ENCODE assay signal across 19 mouse cellular contexts in the genomic region with DNA sequence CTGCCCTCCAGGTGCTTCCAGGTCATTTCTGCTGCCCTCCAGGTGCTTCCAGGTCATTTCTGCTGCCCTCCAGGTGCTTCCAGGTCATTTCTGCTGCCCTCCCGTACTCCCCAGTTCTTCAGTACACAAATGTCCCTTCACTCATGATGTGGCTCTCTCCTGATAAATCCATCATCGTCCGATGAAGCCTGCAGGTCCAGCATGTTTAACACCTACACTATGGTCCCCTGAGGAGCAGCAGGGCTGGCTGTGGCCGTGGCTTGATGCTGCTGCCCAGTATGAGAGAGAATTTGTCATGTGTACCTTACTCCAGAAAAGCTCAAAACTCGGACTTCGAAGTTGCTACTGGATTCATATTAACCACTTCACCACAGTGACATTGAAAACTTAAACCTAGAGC. TPM values are rescaled to one million over a fixed set of nuclear protein-coding genes. Genes with fewer than 3 reads are reported as not detected.
"Had no signal": no experiment of that assay in that cellular context is flagged by ENCODE, and none has a peak within 500 bp of the region (broad histone marks: within the 10 kb centered on the region; RNA-seq: fewer than 3 reads in every experiment).

No protein-coding gene starts in this region.

- H3K4me1 ChIP-seq: midbrain, embryonic 13.5 days; midbrain, embryonic 15.5 days; neural tube, embryonic 12.5 days had no signal

- H3K36me3 ChIP-seq: lung, embryonic 15.5 days; midbrain, embryonic 13.5 days; midbrain, embryonic 15.5 days; neural tube, embryonic 12.5 days; stomach, embryonic 15.5 days had no signal

- H3K27me3 ChIP-seq: lung, embryonic 15.5 days; midbrain, embryonic 13.5 days; midbrain, embryonic 15.5 days; neural tube, embryonic 12.5 days; stomach, embryonic 15.5 days had no signal

- H3K9me3 ChIP-seq: lung, embryonic 15.5 days; megakaryocyte, embryonic 14.5 days; midbrain, embryonic 13.5 days; midbrain, embryonic 15.5 days; neural tube, embryonic 12.5 days; stomach, embryonic 15.5 days had no signal

- ATAC-seq: lung, postnatal 0 days; midbrain, embryonic 13.5 days; midbrain, embryonic 15.5 days had no signal

- H3K9ac ChIP-seq: liver, embryonic 14.5 days; lung, embryonic 15.5 days; midbrain, embryonic 13.5 days; midbrain, embryonic 15.5 days; neural tube, embryonic 12.5 days; stomach, embryonic 15.5 days had no signal

- H3K4me3 ChIP-seq: lung, embryonic 15.5 days; megakaryocyte, embryonic 14.5 days; midbrain, embryonic 13.5 days; midbrain, embryonic 15.5 days; neural tube, embryonic 12.5 days; stomach, embryonic 15.5 days had no signal

- DNase-seq: lung, adult 2 months; lung, postnatal 14 days; lung, postnatal 36 days; right cerebral cortex, postnatal 14 days; thymus, adult 2 months; thymus, postnatal 14 days; thymus, postnatal 36 days had no signal

- H3K27ac ChIP-seq: liver, embryonic 14.5 days; lung, embryonic 15.5 days; macrophage; midbrain, embryonic 13.5 days; midbrain, embryonic 15.5 days; neural tube, embryonic 12.5 days; stomach, embryonic 15.5 days; stomach, postnatal 0 days had no signal

- H3K4me2 ChIP-seq: lung, embryonic 15.5 days; midbrain, embryonic 11.5 days; midbrain, embryonic 13.5 days; midbrain, embryonic 15.5 days; neural tube, embryonic 12.5 days; stomach, embryonic 15.5 days had no signal

RNA-seq across cellular contexts. Expression of a gene that starts 14.8 kb away (rescaled TPM):
- total RNA-seq: monocyte, adult 5-6 weeks had no signal
